Mouse (Mus musculus): ENCODE results near the gene C530008M17Rik.

- no peak for TF ChIP-seq POLR2A (IDR thresholded peaks at IDR 0.05; ENCODE audit: low read depth, low read length)
- no peak for TF ChIP-seq CTCF (conservative IDR thresholded peaks at IDR 0.05; ENCODE audit: insufficient read depth, insufficient read length, low read depth, low read length)
Measured at GRCm38 (mm10) chr5:76841859-76842258, 185.5 kb downstream of the C530008M17Rik start.
